Mouse (Mus musculus): ENCODE results near the gene Lsm4.

GRCm38 (mm10) chr8:70698310-70699109, 25.5 kb downstream of the Lsm4 start, which contains the start of gene Jund:
- TF ChIP-seq POLR2A (IDR thresholded peaks at IDR 0.05; ENCODE audit: control insufficient read depth, low read depth, low read length), result peak; percentile 88
- 0 out of 2 replicates have a peak, but pooled peaks have one; percentile 1 for TF ChIP-seq CTCF (IDR thresholded peaks at IDR 0.05; ENCODE audit: control insufficient read depth, insufficient read depth, insufficient replicate concordance, low read depth, low read length)

Measured in testis, adult 2 months (tissue).